Mouse (Mus musculus) layer of hippocampus, adult 9-10 months (tissue): ENCODE results near the gene Trim9.

ENCODE experiments used
- DNase-seq: peaks from one replicate; pipeline ENCODE4 v3.0.0; 2022; ENCODE audit warnings: low spot score

Gene Trim9

DNA sequence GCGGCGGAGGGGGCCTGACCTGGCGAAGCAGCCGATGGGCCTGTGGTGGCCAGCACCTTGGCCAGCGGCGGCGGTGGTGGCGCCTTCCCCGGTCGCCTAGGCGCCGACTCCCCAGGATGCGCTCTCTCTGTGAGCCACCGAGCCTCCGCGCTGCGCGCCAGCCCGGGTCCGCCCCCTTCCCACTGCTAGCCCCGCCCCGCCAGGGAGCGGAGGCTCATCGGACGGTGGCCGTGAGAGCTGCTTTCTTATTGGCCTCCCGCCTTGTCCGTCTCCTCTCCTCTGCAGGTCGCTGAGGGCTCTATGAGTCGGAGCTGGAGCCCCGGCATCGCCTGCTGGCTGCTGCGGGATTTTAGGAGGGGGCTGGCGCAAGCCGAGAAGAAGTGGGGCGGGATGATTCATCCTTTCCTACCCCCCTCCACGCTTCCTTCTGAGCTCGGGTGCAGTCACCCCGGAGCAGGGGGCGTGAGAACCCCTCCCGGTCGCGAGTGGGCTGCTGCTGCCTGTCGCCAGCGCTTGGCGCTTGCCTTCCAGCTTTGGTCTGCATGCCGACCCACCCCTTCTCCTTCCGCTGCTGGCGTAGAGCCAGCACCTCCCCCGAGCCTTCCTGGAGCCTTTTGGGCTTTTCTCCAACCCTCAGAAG lies at the start of gene Trim9:
TSS of gene Trim9 (minus strand) at position 413 of the 640 bp plus-strand sequence.
- DNase-seq = peak; percentile 85

- DNase-seq = no peak
These were observed 47.6 kb upstream of the Trim9 start for GRCm38 (mm10) chr12:70395061-70395460.

- DNase-seq = no peak
These were observed 43.8 kb upstream of the Trim9 start for GRCm38 (mm10) chr12:70391236-70391635.

DNA sequence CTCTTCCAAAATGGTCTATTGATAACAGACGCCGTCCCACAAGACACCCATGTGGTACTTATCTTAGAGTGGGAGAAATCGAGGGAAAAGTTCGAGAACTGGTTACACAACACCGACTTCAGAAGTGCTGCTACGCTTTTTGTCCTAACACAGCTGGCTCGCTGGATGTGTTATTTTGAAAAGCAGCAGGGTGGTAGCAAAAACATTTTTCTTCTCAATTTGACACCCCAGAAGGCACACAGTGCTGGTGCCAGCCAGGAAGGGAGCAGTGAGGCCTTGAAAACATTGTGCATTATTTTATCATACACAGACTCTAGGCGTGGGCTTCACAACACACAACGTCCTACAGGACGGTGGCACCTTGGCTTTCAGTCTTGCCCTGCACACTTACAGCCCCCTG lies 27.6 kb upstream of the Trim9 start:
- no peak for DNase-seq

DNA sequence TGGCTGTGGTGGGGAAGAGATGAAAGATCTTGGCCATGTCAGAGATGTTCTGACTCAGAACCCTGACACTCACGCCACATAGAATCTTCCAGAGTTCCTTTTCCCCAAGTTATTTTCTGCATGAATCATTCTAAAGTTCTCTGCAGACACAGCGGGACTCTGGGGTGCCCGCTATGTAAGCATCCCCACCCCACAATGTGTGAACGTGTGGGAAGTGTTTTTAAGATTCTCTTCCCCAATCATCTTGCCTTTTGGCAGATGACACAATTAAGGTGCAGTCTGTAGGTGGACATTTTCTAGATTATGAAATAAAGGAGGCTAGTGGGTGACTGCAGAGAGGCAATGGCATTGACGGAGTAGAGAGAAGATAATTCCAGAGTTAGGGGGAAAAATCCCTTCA lies 25.5 kb upstream of the Trim9 start:
- no peak for DNase-seq

- DNase-seq = no peak
These were observed 21.9 kb upstream of the Trim9 start for GRCm38 (mm10) chr12:70369348-70369747.

DNA sequence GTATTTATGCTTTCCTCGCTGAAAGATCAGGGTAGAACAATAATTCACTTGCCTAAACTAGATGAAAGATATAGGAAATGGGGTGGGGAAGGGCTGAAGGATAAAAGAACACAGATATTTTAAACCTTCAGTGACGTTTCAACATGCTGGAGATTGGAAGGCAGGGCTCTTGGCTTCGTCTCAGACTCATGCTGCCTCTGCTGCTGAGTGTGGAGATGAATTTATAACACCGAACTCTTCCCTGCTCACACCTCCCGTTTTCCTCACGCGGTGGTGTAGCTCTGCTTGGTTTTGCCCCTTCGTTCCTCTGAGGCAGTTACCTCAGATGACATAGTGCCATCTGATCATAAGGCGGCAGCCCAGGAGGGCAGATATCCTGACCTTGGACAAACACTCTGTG lies 21.4 kb upstream of the Trim9 start:
- no peak for DNase-seq

DNA sequence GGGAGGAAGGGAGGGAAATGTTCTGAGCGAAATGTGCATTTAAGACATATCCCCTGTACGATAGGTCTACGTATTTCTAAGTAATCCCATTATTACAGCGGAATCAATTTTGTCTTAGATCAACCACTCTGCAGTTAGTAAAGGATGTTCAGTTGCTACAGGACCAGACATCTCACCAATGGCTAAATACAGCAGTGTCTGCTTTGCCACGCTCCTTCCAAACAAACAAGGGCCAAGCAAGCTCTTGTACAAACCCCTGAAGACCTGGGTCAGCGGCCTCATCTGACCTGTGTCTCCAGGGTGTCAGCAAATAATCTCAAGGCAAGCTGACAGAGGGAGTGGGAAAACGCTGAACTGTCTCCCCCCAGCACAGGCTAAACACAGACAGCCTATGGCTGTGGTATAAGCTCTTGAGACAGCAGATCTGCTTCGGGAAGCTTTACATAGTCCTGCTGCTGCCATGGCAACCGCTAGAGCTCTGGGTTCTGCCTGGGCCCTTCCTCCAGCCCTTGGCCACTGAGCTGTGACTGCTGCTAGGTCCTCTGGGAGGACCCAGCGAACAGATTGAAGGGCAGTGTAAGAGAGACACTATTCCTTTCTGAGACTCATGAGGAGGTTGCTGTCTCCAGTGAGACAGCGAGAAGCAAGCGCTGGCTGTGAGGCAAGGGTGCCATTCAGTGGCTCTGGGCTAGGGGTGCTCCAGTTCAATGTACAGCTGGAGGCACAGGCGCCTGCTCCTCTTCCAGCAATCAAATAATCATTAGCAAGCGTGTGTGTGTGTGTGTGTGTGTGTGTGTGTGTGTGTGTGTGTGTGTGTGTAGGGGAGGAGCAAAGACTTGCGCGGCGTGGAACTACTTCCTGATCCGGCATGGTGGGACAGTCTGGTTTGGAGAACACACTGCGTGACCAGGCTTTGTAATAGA lies 20.2 kb upstream of the Trim9 start:
- no peak for DNase-seq

GRCm38 (mm10) chr12:70363016-70363415 lies 15.6 kb upstream of the Trim9 start:
- no peak for DNase-seq

GRCm38 (mm10) chr12:70360276-70360675 lies 12.9 kb upstream of the Trim9 start:
- DNase-seq = no peak

DNA sequence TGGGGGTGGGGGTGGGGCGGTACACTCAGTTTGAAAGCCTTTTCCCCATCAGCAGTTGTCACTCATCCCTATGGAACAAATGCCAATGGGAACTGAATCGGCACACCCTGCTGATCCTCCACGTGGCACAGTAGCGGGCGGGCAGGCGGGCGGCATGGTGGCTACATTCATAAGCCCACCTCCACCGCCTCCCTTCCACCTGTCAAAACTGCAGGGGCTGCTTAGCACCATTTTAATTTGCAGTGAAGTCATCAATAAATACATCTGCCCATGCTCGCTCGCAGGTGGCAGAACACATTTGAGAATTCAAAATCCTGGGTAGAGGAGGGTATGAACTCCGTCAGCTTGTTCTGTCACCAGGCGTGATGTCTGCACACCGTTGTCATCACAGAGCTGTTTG lies 12.0 kb upstream of the Trim9 start:
- DNase-seq = no peak

GRCm38 (mm10) chr12:70354926-70355325 lies 7.5 kb upstream of the Trim9 start:
- no peak for DNase-seq

DNA sequence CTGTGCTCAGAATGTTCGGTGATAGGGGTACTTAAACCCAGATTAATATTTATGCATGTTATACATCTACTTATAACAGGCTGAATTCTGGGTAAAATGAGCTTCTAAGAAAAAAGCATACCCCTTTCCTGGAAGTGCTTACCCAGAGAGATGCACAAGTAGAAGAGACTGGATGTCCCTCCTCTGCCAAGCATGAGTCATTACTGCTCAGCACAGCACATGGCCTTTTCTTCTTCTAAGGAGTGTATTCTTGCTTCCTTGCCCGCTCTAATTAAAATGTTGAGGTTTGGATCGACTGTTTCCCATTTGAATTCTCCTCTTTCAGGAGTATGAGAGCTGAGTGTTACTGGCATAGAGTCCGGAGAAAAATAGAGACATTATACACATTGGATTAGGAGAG lies 3.1 kb upstream of the Trim9 start:
- DNase-seq = no peak

GRCm38 (mm10) chr12:70349788-70350187 lies 2.4 kb upstream of the Trim9 start:
- no peak for DNase-seq

DNA sequence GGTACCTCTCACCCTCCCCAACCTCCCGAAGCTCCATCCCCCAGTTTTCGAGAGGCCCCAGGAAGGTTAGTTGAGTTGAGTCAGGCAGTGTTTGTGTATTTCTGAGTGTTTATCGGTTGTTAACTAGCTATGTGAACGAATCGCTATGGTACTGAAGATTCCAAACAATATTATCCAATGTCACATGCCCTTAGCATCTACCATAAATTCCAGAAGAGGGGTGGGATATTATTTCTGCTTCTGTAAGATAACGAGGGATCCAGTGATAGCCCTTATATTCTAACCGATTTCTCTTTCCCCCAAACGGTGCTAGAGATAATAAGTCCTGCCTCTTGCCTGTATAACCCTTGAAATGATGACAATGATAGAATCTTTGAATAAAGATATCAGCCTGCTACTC lies 612 bp upstream of the Trim9 start:
- DNase-seq = no peak

DNA sequence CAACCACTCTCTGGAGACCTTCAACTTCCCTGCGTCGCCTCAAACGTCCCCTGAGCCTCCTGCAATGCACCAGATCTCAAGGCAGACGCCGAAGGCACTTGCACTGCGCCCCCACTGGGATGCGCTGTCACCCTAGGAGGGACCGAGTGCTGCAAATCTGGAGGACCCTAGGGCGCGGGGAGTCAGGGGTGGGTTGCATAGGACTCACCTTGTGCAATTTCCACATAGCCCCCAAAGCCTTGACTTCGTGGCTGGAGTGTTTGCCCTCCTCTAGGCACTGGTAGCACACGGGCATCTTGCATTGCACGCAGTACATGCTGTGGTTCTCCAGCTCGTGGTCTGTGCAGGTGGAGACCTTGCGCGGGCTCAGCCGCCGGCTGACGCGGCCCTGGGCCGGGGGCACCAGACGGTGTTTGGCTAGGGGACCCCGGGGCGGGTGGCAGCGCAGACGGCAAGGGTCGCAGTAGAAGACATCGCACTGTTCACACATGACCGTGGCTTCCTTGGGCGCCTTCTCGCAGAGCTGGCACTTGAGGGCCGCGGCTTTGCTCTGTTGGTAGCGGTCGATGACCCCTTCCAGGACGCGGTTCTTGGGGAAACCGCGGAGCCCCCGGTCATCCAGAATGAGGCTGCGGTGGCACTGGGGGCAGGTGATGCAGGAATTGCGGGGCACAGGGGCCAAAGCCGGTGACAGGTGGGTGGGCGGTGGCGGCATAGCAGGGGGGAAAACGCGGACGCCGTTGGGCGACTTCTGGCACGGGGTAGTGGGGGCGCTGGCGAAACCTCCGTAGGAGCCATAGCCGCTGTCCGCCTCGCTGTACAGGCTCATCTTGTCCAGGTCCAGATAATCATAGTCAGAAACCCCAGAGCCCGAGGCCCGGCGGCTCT lies 1.0 kb downstream of the Trim9 start:
- DNase-seq = no peak

DNA sequence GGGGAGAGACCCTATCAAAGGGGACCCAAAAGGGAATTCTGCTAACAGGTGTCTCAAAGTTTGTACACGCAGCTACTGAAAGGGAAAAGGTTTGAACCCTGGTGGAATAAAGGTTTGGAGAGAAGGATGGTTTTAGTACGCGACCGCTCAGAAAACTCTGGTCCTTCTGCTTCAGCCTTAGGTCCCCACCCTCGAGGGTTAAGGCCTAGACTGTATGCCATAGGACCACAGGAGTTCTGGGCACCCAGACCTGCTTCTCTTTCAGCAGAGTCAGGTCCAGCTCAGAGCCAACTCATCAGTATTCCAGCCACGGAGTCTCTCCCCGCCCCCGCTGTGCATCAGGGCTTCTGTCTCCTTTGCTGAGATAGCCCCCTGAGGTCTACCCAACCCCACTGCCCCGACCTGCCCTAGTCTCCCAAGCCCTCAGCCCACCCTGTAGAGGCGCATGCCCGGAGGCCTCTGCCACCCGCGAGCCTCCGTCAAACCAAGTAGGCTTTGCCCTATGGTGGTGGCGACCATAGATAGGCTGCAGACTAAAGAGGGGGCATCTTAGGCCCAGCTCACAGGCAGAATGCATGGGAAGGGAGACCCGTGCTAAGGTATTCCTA lies 1.8 kb downstream of the Trim9 start:
- DNase-seq = no peak

- DNase-seq = no peak
These were observed 12.2 kb downstream of the Trim9 start for GRCm38 (mm10) chr12:70335176-70335575.

DNA sequence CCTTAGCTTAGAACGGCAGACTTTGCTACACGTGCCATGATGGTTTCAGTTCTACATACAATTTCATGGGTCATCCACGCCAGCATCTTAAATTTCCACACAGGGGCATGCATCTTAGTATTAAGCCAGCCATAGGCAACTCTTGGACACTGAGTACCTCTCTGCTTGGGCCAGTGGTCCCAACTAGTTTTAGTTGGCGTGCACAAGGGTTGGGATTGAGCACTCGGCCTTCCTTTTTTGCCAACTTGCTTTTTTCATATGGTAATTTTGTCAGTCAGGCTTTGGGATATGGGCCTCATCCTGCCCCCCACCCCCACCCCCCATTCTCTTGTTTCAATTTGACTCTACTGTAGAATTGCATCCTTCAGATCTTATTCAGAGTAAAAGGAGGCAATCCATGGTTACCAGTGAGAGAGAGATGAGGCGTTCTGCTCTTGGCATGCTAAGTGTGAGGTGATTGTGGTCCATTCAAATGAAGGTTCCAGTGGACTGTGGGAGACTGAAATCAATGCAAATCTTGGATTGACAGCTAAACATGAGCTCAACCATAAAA lies 14.1 kb downstream of the Trim9 start:
- no peak for DNase-seq

- no peak for DNase-seq
These were observed 18.4 kb downstream of the Trim9 start for GRCm38 (mm10) chr12:70329059-70329458.

DNA sequence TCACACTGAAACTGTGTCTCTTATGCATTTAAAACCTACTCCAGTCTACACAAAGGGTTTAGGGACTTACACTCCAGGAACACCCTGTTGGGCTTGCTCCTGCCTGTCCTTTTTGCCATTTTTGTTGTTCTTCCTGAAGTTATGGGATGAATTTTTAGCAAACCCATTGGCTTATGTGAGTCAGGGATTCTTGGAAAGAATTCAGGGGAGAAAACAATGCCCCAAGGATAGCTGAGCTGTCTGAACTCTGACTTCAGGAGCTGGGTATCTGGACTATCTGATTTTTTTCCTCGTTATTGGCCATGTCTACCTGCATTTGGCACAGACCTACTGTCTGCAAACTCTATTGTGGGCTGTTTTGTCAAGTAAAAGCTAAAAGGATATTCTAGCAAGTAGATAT lies 20.5 kb downstream of the Trim9 start:
- no peak for DNase-seq

DNA sequence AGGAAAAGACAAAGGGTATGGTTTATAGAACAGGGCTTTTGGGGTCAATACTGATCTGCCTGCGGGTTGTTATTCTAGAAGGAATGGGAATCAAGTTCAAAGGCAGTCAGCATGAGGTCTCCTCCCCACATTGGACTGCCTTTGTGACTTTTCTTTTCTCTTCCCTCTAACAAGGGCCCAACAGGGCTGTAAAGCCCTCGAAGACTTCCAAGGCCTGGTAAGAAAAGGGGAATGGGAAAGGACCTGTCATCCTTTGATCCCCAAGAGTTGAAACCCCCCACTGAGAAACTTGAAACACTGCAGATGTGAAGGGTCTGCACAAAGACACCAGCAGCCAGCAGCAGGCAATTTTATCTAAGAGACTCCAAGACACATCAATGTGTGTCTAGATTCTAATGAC lies 21.0 kb downstream of the Trim9 start:
- DNase-seq = no peak
